Mouse (Mus musculus): ENCODE results near the gene Msantd3.

GRCm38 (mm10) chr4:48561824-48562223 lies 22.1 kb downstream of the Msantd3 start:
- TF ChIP-seq CTCF (conservative IDR thresholded peaks at IDR 0.05 in 1 of 2, IDR thresholded peaks at IDR 0.05 in 1 of 2; ENCODE audit: low read depth in 2 of 2, low read length in 2 of 2) (no peak), CHD2 (IDR thresholded peaks at IDR 0.05; ENCODE audit: low read length) (no peak), MYC (IDR thresholded peaks at IDR 0.05; ENCODE audit: low read depth, low read length) (no peak), TBP (conservative IDR thresholded peaks at IDR 0.05; ENCODE audit: low read depth, low read length) (no peak)

Measured in CH12.LX (cell line).